Mouse (Mus musculus) layer of hippocampus, adult 11-12 months (tissue): ENCODE data around the gene Ring1.
A peak's percentile ranks its signal among the peaks of the same experiment; 100 is the strongest.
"Not testable (repeated sequence)": the region's sequence is repeated elsewhere in the genome, so short reads cannot be mapped to it uniquely, and the experiment has no call there.

Experiments used
- DNase-seq: peaks from one replicate; pipeline ENCODE4 v3.0.0; 2022; ENCODE audit warnings: low spot score

The Ring1 gene

DNA sequence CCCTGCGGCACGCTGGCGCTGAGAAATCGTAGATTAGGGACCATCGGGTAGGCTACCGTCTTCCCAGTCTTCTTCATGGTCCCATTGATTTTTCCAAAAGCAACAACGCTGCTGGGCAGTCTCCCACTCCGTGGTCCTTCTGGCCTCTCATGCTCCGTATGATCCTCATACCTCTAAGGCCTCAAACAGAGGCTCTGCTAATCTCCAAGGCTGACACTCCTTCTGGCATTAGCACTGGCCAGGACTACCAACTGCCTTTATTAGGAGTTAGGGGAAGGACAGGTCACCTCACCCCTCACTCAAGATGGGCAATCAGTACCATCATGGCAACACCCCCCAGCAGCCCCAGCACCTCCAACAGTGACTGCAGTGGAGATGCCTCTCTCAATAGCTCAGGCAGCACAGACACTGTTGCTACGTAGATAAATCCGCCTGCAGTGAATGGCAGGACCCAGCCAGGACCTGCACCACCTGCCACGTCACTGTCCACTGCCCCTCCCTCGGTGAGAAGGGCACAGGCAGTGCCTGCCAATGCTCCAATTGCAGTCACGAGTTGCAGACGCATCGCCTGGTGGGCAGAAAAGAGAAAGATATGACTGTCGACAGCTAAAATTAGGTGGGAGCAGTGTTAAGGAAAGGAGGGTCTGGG is 4.1 kb upstream of the Ring1 start:
- no peak for DNase-seq

DNA sequence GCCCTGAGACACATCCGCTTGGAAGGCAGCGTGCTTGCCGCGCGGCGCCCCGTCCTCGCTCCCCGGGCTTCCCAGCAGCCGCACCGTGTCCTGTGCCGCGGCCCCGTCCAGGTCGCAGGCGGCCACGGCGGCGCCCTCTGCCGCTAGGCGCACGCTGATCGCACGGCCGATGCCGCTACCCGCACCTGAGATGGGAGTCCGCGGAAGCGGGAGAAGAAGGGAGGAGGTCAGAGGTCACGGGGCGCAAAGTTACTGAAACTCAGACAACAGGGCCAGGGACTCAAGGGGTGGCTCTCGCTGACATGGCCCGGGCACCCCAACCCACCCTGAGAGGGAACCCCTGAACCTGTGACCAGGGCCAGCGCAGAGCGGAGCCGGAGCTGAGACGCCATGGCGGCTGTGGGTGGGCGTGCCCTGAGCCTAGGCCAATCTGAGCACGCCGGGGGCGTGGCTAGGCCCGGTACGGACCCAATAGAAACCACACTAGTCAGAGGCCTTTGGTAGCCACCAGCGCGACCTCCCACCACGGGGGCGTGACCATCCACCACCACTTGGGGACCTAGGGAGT is 3.3 kb upstream of the Ring1 start, which contains the start of gene H2-Ke6:
Gene H2-Ke6 (minus strand): TSS at position 405 of the 568 bp plus-strand sequence.
- DNase-seq: peak; percentile 95

DNA sequence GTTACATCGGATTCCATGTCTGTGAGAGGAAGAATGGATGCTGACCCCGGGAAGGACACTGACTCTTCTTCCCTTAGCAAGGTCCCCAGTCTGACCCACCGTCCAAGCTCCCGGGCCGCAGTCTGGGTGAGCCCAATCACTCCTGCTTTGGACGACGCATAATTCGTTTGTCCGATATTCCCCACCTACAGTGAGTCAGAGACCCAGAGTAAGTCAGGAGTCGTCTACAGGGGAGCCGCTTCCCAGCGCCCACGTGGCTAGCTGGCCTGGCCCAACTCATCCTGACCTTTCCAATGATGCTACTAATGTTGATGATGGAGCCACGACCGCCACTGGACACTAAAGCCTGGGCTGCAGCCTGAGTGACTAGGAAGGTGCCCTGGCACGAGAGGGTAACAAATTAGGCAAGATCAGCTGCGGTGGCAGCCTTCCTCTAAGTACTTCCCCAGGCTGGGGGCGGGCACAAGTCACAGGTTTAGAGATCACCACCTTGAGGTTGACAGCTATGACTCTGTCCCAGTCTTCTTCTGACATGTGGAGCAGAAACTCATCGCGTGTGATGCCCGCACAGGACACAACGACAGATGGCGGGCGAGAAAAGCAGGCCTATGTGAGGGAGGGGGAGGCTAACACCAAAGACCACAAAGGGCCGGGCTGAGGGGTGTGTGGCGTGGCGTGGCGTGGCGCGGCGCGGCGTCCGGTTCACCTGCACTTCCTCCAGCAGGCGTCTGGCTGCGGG is 2.6 kb upstream of the Ring1 start:
- DNase-seq: peak; percentile 26

DNA sequence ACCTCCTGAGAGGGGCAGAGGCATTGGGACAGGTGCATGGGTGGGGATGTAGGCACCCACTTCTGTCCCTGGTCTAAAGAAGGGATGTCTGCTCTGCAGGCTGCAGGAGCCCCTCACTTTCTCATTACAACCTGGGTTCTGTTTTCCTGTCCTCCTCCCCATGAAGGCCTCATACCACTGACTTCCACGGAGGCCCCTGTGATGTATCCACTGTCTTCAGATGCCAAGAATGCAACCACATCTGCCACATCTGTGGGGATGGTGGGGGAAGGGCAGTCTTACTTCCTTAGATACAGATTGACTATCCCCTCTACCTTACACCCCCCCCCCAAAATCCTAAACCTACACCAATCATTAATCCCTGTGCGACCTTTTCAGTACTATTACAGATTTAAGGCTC is 1.7 kb upstream of the Ring1 start:
- DNase-seq: peak; percentile 11

DNA sequence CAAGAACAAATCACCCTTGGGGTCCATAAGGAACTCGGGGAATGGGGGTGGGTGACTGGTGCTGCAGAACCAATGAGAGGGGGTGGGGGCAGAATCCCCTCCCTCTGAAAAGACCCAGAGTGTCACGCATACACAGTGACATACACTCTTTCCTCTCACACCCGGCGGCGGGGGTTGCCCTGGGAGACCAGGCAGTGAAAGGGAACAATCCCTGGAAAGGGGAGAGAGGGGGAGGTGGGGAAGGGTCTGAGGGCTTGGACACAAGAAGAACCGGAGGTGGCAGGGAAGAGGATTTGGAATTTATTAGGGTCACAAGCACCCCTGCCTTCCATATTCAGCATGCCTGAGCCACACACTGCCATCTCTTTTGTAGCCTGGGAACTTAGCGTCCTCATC is 1.3 kb upstream of the Ring1 start:
- DNase-seq: no peak

DNA sequence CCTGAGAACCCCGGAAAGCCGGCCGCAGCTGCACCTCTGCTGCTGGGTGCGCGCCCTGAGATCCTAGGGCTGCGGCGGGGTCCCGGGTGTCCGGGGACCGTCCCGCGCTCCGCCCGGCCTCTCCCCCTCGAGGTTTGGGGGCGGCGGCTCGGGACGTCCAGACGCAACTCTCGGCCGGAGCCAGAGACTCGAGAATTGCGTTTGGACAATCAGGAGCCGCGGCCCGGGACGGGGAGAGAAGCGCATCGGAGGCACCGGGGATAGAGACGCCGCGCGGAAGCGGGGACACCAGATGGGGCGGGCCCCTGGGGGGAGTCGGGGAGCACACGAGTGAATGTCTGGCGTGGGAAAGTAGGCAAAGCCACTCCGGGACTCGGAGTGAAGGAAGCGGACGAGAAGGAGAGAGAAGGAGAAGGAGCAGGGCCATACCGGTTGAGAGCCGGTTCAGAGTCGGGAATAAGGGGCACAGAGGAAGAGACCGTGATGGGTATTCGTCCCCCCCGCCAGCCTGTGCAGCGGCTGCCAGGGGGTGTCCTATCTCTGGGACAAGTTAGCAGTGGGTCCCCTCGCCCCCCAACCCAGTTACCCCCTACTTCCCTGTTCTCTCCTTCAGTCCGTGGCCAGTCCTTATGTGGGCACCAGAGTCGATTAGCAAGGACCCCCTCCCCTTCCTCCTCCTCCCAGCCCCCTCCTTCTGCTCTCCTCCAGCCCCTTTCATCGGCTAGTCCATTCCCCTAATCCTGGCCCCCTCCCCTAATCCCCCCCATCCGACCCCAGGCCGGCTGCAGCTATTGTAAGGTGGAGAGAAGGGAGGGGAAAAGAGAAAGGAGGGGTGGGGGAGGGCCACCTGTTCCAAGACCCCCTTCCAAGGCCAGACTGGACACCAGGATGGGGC is 628 bp upstream of the Ring1 start:
- no peak for DNase-seq

DNA sequence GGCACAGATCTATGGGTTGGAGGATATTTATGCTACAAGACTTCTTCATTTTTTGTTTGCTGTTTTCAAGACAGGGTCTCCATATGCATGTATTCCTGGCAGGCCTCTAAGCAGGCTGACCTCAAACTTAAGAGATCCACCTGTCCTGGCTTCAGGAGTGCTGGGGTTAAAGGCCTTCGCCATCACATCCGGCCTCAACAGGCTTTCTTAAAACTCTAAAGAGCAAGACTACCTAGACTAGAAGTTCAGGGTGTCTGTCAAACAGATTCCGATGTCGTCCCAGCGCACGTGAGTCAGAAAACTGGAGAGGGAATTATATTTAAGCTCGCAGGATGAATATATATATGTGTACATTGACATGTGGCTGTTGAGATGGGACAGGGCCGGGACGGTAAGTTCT is 802 bp downstream of the Ring1 start:
- no peak for DNase-seq

DNA sequence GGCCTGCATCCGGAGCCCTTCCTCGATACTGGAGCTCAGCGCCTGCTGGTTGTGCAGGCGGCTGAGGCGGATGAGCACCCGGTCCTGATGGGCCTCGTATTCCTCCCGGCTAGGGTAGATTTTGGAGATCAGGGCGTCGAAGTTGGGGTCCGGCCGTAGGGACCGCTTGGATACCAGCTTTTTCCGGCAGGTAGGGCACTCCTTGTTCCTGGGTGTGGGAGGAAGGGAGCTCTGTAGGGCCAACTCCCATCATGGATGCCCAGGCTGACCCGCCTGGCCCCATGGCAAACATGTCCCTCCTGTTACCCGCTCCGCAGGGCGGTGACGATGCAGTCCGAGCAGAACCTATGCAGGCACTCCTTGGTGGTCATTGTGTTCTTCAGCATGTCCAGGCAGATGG is 1.5 kb downstream of the Ring1 start:
- DNase-seq: peak; percentile 25

DNA sequence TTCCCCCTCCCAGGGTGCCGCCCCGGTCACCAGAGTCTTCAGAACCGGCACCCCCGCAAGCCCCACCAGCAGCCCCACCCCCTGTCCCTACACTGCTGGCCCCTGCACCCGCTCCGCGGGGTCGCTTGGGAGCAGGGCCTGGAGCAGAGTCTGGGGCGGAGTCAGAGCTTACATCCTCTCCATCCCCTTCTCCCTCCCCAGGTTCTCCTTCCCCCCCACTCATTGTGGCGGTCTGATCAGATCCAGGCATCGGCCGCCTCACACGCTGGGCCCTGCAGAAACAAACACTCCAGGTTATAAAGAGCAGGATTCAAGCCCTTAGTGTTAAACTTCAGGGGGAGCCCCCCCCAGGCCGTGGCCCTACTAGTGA is 2.1 kb downstream of the Ring1 start:
- no peak for DNase-seq

DNA sequence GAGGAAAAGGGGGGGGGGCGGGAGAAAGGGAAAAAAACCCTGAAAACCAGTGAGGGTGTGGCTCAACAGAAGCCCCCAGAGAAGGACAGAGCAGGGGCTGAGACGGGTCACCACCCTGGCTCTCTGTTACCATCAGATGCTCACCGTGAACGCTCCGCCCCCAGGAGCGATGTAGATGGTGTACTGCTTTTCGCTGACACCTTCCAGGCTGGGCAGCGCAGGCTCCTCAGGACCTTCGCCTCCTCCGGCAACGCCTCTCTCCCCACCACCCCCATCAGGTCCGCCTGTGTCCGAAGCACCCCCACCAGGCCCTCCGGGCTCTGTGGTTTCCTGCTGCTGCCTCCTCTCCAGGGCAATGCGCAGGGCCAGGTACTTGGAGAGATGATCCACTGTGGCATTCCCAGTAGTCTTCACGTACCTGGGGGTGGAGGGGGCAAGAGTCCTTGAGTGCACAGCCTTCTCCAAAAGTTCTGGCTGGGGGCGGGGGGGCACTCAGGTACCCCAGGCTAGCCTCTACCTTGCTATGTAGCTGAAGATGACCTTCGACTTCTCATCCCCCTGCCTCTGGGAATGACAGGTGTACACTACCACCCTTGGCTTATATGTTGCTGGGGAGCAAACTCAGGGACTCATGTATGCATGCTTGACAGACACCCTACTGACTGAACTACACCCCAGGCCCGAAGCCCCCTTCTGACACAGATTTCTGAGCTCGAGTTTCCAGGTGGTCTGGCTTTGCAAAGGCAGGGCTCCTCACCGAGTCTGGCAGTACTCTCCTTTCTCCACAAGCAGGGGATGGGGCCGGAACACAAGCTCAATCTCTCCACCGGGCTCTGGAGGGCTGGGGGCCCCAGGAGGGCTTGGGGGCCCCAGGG is 2.7 kb downstream of the Ring1 start:
- DNase-seq: no peak

DNA sequence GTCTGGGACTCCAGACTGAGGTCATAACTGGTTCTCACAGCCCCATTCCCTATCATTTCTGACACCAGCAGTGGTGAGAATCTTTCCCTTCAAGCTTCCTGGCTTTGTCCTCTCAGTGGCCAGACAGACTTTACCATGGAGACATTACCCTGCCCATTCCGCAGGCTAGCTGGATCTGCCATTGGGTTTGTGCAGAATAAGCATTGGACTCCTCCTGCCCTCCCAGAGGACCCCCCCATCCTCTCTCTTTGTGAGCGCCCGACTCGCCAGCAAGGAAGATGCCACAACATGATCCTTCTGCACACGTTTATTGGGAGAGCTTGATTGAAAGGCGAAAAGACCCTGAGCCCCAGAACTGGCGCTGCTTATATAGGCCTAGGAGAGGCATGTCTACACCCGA is 11.0 kb downstream of the Ring1 start:
- DNase-seq: no peak

DNA sequence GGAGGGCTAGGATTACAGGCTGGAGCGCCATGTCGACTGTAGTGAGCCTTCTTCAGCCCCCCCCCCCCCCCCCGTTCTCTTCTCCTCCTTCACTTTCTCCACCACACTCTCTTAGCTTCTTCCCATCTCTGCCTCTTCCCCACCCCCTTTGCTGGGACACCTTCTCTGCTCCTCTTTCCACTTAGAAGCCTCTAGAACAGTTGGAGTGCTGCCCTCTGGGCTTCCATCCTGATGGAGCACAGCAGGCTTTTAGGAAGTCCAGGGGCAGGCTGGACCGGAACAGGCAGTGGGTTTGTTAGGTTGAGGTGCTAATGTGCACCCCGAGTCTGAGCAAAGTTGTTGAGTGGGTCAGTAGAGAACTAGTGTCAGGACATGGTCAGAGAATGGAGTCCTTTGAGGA is 14.3 kb downstream of the Ring1 start:
- no peak for DNase-seq

DNA sequence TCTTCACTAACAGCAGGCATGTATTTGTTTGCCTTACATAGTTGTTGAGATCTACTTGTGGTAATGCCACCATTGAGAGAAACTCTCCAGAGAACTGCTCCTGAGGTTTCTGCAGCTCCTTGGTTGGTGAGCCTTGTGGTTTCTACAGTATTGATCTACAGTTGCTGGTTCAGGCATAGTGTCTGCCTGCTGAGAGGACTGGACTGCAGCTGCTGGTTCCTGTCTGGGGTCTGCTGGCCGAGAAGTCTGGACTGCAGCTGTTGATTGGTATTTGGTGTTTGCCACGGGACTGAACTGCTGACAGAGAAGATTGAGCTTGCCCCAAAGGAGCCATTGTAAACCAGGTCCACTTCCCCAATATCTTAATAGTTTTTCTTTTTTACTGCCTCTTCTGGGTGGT is 17.9 kb downstream of the Ring1 start:
- DNase-seq: no peak

DNA sequence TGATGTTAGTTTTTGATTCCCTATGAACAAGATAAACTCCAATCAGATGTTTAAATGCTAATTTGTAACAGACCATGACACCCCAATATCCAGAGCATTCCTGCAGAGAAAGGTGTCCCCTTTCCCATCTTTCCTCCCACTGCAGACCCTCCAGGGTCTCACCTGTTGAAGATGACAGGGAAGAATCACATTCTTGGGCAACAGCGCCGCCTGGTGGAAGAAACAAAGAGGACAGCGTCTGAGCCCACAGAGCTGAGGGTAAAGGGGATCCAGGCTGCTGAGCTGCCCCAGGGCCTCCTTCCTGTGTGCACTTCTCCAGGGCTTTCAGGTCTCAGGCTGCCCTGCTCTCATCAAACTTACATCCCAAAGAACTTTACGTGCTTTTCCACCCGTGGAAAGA is 21.1 kb downstream of the Ring1 start:
- peak; percentile 23 for DNase-seq

DNA sequence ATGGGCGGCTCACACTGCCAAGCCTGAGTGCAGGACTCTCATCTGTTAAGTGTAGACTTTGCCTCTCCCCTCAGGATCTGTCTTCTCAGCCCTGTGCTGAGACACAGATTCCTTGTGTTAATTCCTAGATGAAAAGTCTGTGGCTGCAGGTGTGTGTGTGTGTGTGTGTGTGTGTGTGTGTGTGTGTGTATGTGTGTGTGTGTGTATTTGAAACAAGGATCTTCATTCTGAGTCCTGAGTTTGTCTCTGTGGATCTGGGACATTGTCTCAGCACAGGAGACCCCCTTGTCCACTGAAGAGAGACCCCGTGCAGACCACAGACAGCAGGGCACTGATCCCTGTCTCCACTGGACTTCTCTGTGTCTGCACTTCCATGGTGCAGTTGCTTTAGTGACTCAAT is 23.7 kb downstream of the Ring1 start:
- not testable (repeated sequence) for DNase-seq

DNA sequence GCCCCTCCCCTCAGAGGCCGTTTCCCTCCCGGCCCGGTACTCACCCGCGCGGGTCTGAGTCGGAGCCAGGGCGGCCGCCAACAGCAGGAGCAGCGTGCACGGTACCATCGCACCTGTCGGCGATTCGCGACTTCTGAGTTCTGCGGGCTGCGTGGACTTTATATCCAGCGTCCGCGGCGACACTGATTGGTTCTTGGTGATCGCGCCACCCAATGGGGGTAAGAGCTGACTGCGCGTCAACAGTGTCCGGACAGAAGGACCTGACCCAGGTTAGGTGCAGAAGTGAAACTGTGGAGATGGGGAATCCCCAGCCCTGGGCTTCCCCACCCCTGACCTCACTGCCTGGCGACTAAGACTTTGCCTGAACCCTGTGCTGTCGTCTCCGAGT is 24.3 kb downstream of the Ring1 start, which contains the start of gene H2-K1:
Gene H2-K1 (minus strand): TSS at position 198 of the 388 bp plus-strand sequence.
- DNase-seq: peak; percentile 88

DNA sequence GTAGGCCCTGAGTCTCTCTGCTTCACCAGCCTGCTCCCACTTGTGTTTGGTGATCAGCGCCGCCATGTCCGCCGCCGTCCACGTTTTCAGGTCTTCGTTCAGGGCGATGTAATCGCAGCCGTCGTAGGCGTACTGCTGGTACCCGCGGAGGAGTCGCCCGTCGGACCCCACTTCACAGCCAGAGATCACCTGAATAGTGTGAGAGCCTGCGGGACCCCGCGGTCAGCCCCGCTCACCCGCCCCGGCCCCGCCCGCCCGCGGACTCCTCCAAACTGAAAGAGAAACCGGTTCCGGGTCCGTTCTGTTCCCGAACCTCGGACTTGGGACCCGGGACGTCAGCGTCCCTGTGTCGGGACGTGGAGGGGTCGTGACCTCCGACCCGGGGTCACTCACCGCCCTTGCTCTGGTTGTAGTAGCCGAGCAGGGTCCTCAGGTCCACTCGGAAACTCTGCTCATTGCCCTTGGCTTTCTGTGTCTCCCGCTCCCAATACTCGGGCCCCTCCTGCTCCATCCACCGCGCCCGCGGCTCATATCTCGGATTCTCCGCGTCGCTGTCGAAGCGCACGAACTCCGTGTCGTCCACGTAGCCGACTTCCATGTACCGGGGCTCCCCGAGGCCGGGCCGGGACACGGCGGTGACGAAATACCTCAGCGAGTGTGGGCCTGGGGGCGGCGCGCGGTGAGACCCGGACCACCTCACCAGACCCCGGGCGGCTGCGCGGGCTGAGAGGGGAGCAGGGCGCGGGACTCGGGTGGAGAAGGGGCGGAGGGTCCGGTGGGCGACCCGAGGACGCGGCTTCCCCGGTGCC is 24.9 kb downstream of the Ring1 start:
- DNase-seq: no peak

DNA sequence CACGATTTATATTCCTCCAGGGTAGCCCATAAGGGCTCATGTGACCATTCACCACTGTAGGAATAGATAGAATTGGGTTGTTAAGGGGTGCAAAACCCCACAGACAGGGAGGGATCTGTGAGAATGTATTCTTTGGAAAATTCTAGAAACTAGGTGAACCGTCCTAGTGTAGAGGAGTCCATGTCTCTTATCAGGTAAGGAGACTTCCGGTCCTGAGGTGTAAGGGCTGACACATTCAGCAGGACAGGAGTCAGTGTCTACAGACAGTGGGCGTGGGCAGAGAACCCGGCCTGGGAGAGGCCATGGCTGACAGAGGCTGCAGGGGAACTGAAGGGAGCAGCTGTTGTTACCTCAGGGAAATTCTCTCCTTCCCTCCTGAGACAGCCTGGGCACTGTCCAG is 25.8 kb downstream of the Ring1 start:
- not testable (repeated sequence) for DNase-seq

DNA sequence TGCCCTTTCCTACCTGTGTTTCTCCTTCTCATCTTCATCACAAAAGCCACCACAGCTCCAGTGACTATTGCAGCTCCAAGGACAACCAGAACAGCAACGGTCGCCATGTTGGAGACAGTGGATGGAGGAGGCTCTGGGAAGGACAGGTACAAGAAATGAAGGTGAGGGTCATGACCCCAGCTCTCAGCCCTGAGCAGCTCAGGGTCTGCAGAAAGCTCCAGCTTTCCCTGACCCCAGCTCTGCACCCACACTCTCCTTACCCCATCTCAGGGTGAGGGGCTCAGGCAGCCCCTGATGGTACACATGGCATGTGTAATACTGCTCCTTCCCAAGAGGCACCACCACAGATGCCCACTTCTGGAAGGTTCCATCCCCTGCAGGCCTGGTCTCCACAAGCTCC is 27.5 kb downstream of the Ring1 start:
- DNase-seq: not testable (repeated sequence)

DNA sequence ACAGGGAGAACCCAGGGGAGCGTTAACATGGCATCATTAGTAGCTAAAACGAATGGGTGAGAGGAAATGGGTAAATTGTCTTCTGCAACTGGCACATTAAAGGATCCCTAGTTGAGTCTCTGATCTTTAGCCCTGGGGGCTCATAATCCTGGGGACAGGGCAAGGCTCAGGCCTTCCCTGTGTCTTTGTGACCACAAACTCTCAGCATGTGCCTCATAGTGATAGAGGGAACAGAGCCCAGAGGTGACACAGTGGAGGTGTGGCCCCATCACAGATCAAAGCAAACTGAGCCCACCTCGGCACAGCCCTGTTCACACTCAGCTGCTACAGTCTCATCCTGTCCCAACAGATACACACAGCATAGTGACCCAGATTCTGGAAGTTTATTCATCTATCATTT is 28.8 kb downstream of the Ring1 start:
- DNase-seq: no peak

DNA sequence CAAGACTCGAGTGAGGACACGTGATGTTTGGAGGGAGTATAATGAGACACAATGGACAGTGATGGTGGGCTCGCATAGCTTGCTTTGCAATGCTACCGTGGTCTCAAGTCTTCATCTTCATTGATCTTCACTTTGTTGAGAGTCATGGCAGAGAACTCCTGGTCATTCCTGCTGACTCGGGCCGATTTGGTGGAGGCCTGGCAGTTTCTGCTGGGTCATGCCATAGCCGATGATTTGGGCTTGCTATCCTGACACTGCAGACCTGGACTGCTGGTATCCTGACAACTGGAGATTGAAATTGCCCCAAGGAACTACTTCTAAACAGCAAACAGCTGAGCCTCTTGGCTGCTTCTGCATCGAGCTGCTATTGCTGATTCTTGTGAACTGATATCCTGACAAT is 29.5 kb downstream of the Ring1 start:
- no peak for DNase-seq
